Mouse (Mus musculus): ENCODE data around the gene Trappc3.

Gene Trappc3

DNA sequence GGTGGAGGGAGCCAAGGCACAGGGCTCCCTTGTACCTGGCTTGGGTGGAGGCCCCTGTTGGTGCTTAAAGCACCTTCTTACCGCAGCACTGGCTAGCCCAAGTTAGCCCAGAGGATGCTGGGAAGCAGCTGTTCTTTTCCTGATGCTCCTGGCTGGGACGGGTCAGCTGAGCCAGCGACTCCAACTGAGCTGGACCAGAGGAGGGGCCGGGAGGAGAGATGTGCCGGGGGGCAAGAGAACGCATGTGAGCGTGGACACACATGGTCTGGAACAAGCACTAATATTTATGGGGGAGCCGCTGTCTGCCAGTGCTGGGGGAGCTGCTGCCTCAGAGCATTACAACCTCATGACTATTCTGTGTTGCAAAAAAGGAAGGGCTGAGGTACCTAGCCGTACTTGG, 16.8 kb downstream of the Trappc3 start:
- no peak for DNase-seq (ENCODE audit: low read depth)

DNA sequence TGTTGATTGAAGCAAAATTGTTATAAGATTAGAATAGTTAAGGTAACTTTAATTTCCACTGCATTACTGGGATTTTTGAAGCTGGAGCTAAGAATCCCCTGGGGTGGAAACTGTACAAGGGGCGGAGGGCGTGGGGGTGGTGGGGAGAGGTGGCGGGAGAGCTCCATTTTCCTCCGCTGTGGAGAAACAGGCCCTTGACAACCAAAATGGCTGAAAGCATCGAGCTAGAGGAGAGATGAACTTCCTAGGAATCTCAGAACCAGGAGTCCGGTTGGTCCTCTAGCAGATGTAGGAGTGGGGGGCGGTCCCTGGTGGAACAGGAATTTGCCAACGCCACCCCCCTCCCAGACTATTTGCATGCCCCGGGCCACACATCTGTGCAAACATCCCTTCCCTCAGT, 19.6 kb downstream of the Trappc3 start:
- no peak for DNase-seq (ENCODE audit: low read depth)

DNA sequence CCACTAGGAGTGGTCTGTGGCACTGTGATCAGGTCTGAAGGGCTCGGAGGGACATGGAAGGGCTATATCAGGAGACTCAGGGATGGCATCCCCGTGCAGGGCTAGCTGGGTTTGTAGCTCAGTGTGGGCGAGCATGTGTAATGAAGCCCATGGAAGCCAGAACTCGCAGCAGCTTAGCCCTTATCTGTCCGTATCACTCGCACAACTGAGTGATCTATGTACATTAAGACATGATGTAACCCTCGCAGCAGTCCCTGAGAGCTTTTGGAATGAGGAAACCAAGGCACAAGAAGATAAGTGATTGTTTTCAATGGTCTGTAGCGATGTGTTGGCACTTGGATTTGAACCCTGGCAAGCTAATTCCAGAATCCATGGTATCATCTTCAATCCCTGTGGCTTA, 21.5 kb downstream of the Trappc3 start:
- DNase-seq (ENCODE audit: low read depth), result no peak

DNA sequence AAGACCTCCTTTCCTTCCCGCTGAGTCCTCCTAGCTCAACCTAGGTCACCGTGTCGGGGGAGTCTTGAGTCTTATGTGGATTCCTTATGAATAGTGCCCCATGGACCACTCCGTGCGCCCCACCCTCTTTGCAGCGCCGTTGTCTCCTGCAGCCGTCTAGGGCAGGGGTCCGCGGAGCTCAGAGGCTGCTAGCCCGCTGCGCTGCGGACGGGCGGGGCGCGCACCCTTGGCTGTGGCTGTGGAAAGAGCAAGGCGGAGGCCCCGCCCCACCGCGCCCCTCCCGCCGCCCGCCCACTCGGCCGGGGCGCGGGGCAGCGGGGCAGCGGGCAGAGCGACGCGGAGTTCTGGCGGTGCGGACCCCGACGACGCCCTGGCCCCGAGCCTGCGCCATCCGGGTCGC, 24.4 kb downstream of the Trappc3 start, which contains the start of gene Col8a2:
Gene Col8a2 (plus strand): TSS at position 302 of the 400 bp plus-strand sequence.
- DNase-seq (ENCODE audit: low read depth), result no peak

- DNase-seq (ENCODE audit: low read depth), result no peak
These were observed 25.3 kb downstream of the Trappc3 start for GRCm38 (mm10) chr4:126287302-126287995.

GRCm38 (mm10) chr4:126288085-126288666, 26.1 kb downstream of the Trappc3 start:
- no peak for DNase-seq (ENCODE audit: low read depth)

- no peak for DNase-seq (ENCODE audit: low read depth)
These were observed 28.2 kb downstream of the Trappc3 start for GRCm38 (mm10) chr4:126290314-126290713.

DNA sequence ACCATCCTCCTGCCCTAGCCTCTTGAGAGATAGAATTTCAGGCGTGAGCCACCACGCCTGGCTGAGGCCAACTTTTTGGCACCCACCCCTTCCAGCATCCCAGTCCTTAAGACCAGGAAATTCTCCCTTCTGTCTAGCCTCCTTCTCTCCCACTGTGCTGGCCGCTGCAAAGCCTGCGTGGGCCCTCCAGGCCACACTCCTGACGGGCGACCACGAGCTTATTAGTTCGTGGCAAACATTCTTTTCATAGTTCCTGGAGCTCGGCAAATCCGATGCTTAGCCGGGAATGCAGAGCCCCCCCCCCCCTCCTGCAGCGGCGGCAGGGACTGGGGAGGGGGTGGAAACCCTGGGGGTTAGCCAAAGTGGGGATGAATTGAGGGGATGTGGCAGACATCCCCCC, 29.1 kb downstream of the Trappc3 start:
- DNase-seq (ENCODE audit: low read depth), result no peak

DNA sequence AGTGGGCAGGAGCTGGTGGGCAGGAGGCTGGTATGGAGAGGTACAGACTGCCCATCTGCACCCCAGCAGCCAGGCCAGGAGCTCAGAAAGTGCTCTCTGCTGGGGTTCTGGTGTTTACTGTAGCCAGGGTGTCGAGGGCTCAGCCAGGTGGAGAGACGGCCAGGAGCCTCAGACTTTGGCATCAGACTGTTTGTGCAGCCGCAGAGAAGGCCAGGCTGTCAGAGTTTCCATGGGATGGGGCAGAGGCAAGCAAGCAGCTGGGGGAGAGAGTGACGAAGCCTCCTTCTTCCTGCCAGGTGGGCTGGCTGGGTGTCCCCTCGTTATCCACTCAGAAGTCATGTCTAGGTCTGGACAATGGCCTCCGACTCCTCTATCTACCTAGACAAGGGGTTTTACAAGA, 33.0 kb downstream of the Trappc3 start:
- DNase-seq (ENCODE audit: low read depth), result no peak

- DNase-seq (ENCODE audit: low read depth), result no peak
These were observed 33.8 kb downstream of the Trappc3 start for GRCm38 (mm10) chr4:126295937-126296336.

DNA sequence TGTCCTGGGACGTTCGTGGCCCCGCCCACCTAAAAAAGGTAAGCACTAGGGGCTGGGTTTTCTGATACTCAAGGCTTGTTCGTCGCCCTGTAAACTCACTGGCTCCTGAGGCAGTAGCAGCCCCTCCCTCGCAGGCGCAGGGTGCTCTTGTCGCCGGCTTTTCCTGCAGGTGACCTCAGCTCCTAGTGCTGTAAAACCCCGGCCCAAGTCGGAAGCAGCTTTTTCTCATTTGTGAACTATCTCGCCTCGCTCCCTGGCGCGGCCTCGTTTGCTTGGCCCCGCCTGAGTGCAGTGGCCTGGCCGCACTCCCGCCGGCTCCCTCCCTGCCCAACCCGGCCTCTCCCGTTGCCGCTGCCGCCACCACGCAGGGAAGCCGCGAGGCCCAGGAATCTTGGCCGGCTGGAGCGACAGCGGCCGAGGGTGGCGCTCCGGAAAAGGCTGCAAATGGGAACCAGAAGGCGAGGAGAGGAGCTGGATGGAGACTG, 34.5 kb downstream of the Trappc3 start:
- no peak for DNase-seq (ENCODE audit: low read depth)

- no peak for DNase-seq (ENCODE audit: low read depth)
These were observed 38.9 kb downstream of the Trappc3 start for GRCm38 (mm10) chr4:126300916-126301583.

DNA sequence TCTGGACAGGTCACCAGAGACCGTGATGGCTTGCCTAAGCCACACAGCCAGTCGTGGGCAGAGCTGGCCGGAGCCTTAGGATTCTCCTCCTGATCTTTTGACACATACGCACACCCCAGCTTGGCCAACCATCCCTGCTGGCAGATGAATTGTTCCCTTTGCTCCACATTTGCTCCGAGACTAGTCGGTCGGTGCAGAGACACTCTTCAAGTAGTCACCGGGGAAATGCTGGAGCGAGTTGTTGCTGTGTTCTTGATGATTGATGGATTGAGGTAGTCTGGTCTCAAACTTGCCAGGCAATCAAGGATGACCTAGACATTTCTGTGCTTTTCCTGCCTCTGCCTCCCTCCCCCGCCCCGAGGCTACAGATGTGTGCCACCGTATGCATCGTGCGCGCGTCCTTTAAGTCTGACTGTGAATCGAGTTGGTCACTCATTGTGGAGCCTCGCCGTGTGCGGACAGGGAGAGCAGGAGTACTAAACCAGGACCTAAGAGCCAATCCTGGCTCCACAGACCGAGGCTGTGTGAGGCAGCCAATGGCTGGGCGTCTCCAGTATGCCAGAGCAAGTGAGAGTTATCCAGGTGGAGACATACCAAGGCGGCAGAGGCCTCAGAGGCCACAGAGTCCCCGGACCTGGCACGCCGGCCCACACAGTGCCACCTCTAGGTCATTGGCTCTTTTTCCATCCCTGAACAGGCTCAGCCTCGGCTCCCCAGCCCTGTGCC, 39.6 kb downstream of the Trappc3 start:
- DNase-seq (ENCODE audit: low read depth), result no peak

GRCm38 (mm10) chr4:126303877-126304276, 41.8 kb downstream of the Trappc3 start:
- no peak for DNase-seq (ENCODE audit: low read depth)

DNA sequence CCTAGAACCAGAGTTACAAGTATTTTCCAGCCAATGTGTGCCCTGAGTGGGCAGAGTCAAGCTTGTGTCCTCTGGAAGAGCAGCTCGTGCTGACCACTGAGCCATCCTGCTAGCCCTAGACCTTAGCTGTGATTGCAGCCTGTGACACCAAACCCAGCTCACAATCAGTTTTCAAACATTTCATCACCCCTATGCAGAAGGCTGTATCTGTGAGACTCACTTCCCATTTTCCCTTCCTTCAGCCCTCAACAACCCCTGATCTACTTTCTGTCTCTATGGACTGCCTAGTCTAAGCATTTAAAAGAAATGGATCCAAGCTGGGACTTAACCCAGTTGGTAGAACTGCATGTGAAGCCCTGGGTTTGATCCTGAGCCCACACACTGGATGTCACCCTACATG, 43.3 kb downstream of the Trappc3 start:
- no peak for DNase-seq (ENCODE audit: low read depth)

DNA sequence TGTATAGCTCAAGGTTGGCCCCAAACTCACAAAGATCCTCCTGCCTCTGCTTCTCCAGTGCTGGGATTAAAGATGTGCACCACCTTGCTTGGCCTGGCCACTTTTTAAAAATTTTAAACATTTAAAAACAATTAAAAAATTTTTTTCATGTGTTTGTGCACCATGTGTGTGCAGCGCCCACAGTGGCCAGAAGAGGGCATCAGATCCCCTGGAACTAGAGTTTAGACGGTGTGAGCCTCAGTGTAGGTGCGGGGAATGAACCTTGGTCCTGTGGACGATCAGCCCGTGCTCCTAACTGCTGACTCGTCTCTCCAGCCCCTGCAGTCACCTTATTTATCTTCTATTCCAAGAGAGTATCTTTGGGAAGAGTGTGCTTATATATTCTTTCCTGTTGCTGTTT, 43.9 kb downstream of the Trappc3 start:
- no peak for DNase-seq (ENCODE audit: low read depth)

- no peak for DNase-seq (ENCODE audit: low read depth)
These were observed 44.7 kb downstream of the Trappc3 start for GRCm38 (mm10) chr4:126306827-126307226.

GRCm38 (mm10) chr4:126309211-126309921, 47.2 kb downstream of the Trappc3 start:
- DNase-seq (ENCODE audit: low read depth), result no peak

GRCm38 (mm10) chr4:126309922-126310309, 47.8 kb downstream of the Trappc3 start:
- DNase-seq (ENCODE audit: low read depth), result peak; percentile 77

DNA sequence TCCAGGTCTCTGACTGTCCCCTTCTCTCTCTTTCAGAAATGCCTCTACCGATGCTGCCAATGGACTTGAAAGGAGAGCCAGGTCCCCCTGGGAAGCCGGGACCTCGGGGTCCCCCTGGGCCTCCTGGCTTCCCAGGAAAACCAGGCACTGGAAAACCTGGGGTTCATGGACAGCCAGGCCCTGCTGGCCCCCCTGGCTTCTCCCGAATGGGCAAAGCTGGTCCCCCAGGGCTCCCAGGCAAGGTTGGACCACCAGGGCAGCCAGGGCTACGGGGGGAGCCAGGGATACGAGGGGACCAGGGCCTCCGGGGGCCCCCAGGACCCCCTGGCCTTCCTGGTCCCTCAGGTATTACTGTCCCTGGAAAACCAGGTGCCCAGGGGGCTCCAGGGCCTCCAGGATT, 48.2 kb downstream of the Trappc3 start:
- no peak for DNase-seq (ENCODE audit: low read depth)

DNA sequence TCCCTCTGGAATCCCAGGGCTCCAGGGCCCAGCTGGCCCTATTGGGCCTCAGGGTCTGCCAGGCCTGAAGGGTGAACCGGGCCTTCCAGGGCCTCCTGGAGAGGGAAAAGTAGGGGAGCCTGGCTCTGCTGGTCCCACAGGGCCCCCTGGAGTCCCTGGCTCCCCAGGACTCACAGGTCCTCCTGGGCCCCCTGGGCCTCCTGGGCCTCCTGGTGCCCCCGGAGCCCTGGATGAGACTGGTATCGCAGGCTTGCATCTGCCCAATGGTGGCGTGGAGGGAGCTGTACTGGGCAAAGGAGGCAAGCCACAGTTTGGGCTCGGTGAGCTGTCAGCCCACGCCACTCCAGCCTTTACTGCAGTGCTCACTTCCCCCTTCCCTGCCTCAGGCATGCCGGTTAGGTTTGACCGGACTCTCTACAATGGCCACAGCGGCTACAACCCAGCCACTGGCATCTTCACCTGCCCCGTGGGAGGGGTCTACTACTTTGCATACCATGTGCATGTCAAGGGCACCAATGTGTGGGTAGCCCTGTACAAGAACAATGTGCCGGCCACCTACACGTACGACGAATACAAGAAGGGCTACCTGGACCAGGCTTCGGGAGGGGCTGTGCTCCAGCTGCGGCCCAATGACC, 49.6 kb downstream of the Trappc3 start:
- no peak for DNase-seq (ENCODE audit: low read depth)

Measured in c-Kit-positive CD71-negative TER-119-negative erythroid progenitor cells, embryonic 14.5 days (primary cell).